Comparison of ENCODE assay signal across 8 mouse cellular contexts in genomic region chr13:31821050-31821449, GRCm38 (mm10). TPM values are rescaled to one million over a fixed set of nuclear protein-coding genes. Genes with fewer than 3 reads are reported as not detected.
A peak's percentile ranks its signal among the peaks of the same experiment; 100 is the strongest.
DNase-seq lines count a peak whose midpoint lies in the region; ATAC-seq lines count a peak whose summit lies in the region.

No protein-coding gene starts in this region.

- no peak for DNase-seq in heart, adult 8-10 months (ENCODE audit: low spot score)
- no peak for DNase-seq in embryonic facial prominence, embryonic 10.5 days (ENCODE audit: low spot score)
- no peak for DNase-seq in hindbrain, embryonic 14.5 days (ENCODE audit: low spot score)
- DNase-seq in spleen, adult 12 weeks (ENCODE audit: low spot score): no peak
- DNase-seq in retina, embryonic 14.5 days (ENCODE audit: low spot score): no peak
- DNase-seq in adrenal gland, postnatal 14 days: no peak

- 0 out of 2 replicates have a peak, but pooled peaks have one; percentile 60 for ATAC-seq in heart, embryonic 11.5 days (replicated peaks; ENCODE audit: insufficient number of reproducible peaks, low FRiP score, low TSS enrichment)
- no peak for ATAC-seq in hindbrain, embryonic 14.5 days (ENCODE audit: low FRiP score)
- no peak for ATAC-seq in midbrain, embryonic 12.5 days (ENCODE audit: low FRiP score, low read depth)

- H3K9me3 ChIP-seq in heart, embryonic 11.5 days (replicated peaks; ENCODE audit: control insufficient read depth, low read length): no peaks in the 10 kb centered on the region
- H3K9me3 ChIP-seq in embryonic facial prominence, embryonic 10.5 days: no peaks in the 10 kb centered on the region
- no peaks in the 10 kb centered on the region for H3K9me3 ChIP-seq in hindbrain, embryonic 14.5 days (ENCODE audit: control insufficient read depth, low read length)
- H3K9me3 ChIP-seq in midbrain, embryonic 12.5 days: no peaks in the 10 kb centered on the region

- H3K9ac ChIP-seq in heart, embryonic 11.5 days (ENCODE audit: low read depth, low read length): peak overlapping the region; percentile 68
- peak overlapping the region; percentile 53 for H3K9ac ChIP-seq in hindbrain, embryonic 14.5 days
- H3K9ac ChIP-seq in midbrain, embryonic 12.5 days (replicated peaks): no peak overlapping the region

- 3% methylated on average over 6 of the region's 6 CpGs for WGBS in heart, embryonic 11.5 days (ENCODE audit: insufficient replicate concordance)
- 13% methylated on average over 6 of the region's 6 CpGs for WGBS in embryonic facial prominence, embryonic 10.5 days
- 27% methylated on average over 6 of the region's 6 CpGs for WGBS in hindbrain, embryonic 14.5 days
- WGBS in midbrain, embryonic 12.5 days: 18% methylated on average over 6 of the region's 6 CpGs

- H3K4me1 ChIP-seq in heart, embryonic 11.5 days (ENCODE audit: control insufficient read depth, insufficient read depth, low read length): peaks cover 32% of the 10 kb centered on the region
- H3K4me1 ChIP-seq in embryonic facial prominence, embryonic 10.5 days: peaks cover 92% of the 10 kb centered on the region
- H3K4me1 ChIP-seq in hindbrain, embryonic 14.5 days (replicated peaks; ENCODE audit: control insufficient read depth, insufficient read depth, low read length): 0 out of 2 replicates have a peak, but pooled peaks cover 3% of the 10 kb centered on the region
- H3K4me1 ChIP-seq in midbrain, embryonic 12.5 days: 0 out of 2 replicates have a peak, but pooled peaks cover 8% of the 10 kb centered on the region

- H3K27ac ChIP-seq in heart, embryonic 11.5 days (ENCODE audit: low read depth, low read length): peak overlapping the region; percentile 83
- peak overlapping the region; percentile 72 for H3K27ac ChIP-seq in embryonic facial prominence, embryonic 10.5 days (replicated peaks)
- H3K27ac ChIP-seq in hindbrain, embryonic 14.5 days: no peak overlapping the region
- H3K27ac ChIP-seq in midbrain, embryonic 12.5 days (replicated peaks): no peak overlapping the region

- peak overlapping the region; percentile 77 for H3K4me2 ChIP-seq in heart, embryonic 11.5 days
- H3K4me2 ChIP-seq in hindbrain, embryonic 14.5 days (replicated peaks): peak overlapping the region; percentile 51
- H3K4me2 ChIP-seq in midbrain, embryonic 12.5 days (replicated peaks): peak overlapping the region; percentile 53

- H3K4me3 ChIP-seq in heart, embryonic 11.5 days (ENCODE audit: low read depth, low read length): peak overlapping the region; percentile 38
- H3K4me3 ChIP-seq in embryonic facial prominence, embryonic 10.5 days: peak overlapping the region; percentile 45
- peak overlapping the region; percentile 22; the same call in 1 of the 2 replicates for H3K4me3 ChIP-seq in hindbrain, embryonic 14.5 days (replicated peaks; ENCODE audit: low read length)
- peak overlapping the region; percentile 29; the same call in 1 of the 2 replicates for H3K4me3 ChIP-seq in midbrain, embryonic 12.5 days

- H3K27me3 ChIP-seq in heart, embryonic 11.5 days (ENCODE audit: control insufficient read depth, insufficient read depth, low read length): peaks cover 24% of the 10 kb centered on the region
- H3K27me3 ChIP-seq in embryonic facial prominence, embryonic 10.5 days (replicated peaks; ENCODE audit: low read depth, poor library complexity, severe bottlenecking): peaks cover 71% of the 10 kb centered on the region
- H3K27me3 ChIP-seq in hindbrain, embryonic 14.5 days (ENCODE audit: control insufficient read depth, insufficient read depth, low read length): peaks cover 49% of the 10 kb centered on the region
- H3K27me3 ChIP-seq in midbrain, embryonic 12.5 days: peaks cover 59% of the 10 kb centered on the region

- no peaks in the 10 kb centered on the region for H3K36me3 ChIP-seq in heart, embryonic 11.5 days (ENCODE audit: control insufficient read depth, insufficient read depth, low read length)
- no peaks in the 10 kb centered on the region for H3K36me3 ChIP-seq in embryonic facial prominence, embryonic 10.5 days (replicated peaks)
- no peaks in the 10 kb centered on the region for H3K36me3 ChIP-seq in hindbrain, embryonic 14.5 days (replicated peaks; ENCODE audit: control insufficient read depth, insufficient read depth)
- H3K36me3 ChIP-seq in midbrain, embryonic 12.5 days: no peaks in the 10 kb centered on the region

RNA-seq across cellular contexts. Expression of gene Foxc1, which starts 14.6 kb away (rescaled TPM):
- polyA plus RNA-seq in heart, embryonic 11.5 days (2014; fragmentation: Nextera tagmentation; extraction: Ambion mirVana): 4.0 and 4.2 TPM in 2 replicates
- total RNA-seq in heart, adult 8-10 months (2022): 1 to 10 TPM; 4.4 to 6.1 (median 4.9) TPM
- polyA plus RNA-seq in embryonic facial prominence, embryonic 10.5 days (2016; fragmentation: Nextera tagmentation; extraction: Ambion mirVana): 3.3 and 4.1 TPM in 2 replicates
- polyA plus RNA-seq in hindbrain, embryonic 14.5 days (2014; fragmentation: Nextera tagmentation; extraction: Ambion mirVana): 2.3 and 2.9 TPM in 2 replicates
- polyA plus RNA-seq in midbrain, embryonic 12.5 days (2016; fragmentation: Nextera tagmentation; extraction: Ambion mirVana): 5.9 and 7.6 TPM in 2 replicates
- total RNA-seq in adrenal gland, postnatal 14 days (2021): 7.1 TPM in 2 replicates

Comparison
In these comparisons a context has a peak if more than half of its experiments do, and no peak if none do; other contexts are left out.
1. H3K27ac ChIP-seq: peak in heart, embryonic 11.5 days (single experiment) and embryonic facial prominence, embryonic 10.5 days (single experiment); none in hindbrain, embryonic 14.5 days (single experiment) and midbrain, embryonic 12.5 days (single experiment).
2. Peak in every context shown above with its lines, with median percentiles within 50 percentile points of each other: H3K4me2 ChIP-seq and H3K4me3 ChIP-seq.